Mouse (Mus musculus) erythroblast, embryonic 14.5 days (primary cell): ENCODE measurements around the gene Dapk3.

ENCODE experiments used
- GATA1 ChIP-seq: IDR thresholded peaks from 2 replicates; pipeline ENCODE4 v1.6.1; 2012; ENCODE audit warnings: low read length, inconsistent platforms, mixed read lengths
- TAL1 ChIP-seq: IDR thresholded peaks from 3 replicates; pipeline ENCODE4 v1.6.1; 2012; ENCODE audit warnings: low read length, inconsistent platforms, mixed read lengths

GRCm38 (mm10) chr10:81232580-81233225, 49.9 kb downstream of the Dapk3 start, which contains the start of gene Zfr2:
- TF ChIP-seq GATA1 = no peak
- no peak for TF ChIP-seq TAL1
